Comparison of ENCODE assay signal across 8 mouse cellular contexts in genomic region chr14:31018860-31019291, GRCm38 (mm10). TPM values are rescaled to one million over a fixed set of nuclear protein-coding genes. Genes with fewer than 3 reads are reported as not detected.
DNase-seq lines count a peak whose midpoint lies in the region; ATAC-seq lines count a peak whose summit lies in the region.

TSS of gene Pbrm1 (plus strand) at chr14:31019138.
TSS of gene Gnl3 (minus strand) at chr14:31019152.

- H3K27me3 ChIP-seq in hindbrain, embryonic 15.5 days: no peaks in the 10 kb centered on the region

- H3K36me3 ChIP-seq in hindbrain, embryonic 15.5 days: peaks cover 43% of the 10 kb centered on the region

- WGBS in hindbrain, embryonic 15.5 days: under 1% methylated on average over 52 of the region's 53 CpGs

- H3K4me1 ChIP-seq in hindbrain, embryonic 15.5 days (replicated peaks): peaks cover 32% of the 10 kb centered on the region

- peak within 1 kb of the TSS; percentile 82 for H3K4me2 ChIP-seq in hindbrain, embryonic 15.5 days

- peak; percentile 96 for DNase-seq in R1 (ENCODE audit: low read depth, low spot score)
- peak; percentile 98 for DNase-seq in cerebellum, postnatal 25 days
- DNase-seq in frontal cortex, postnatal 36 days (ENCODE audit: low spot score in 2 of 2): peak; percentile 97
- DNase-seq in left cerebral cortex, adult 11 months (ENCODE audit: low spot score): peak; percentile 92
- peak; percentile 98 to 99 for DNase-seq in lung, postnatal 4 days
- peak; percentile 90 for DNase-seq in retina, postnatal 7 days (ENCODE audit: low read depth, low spot score)
- DNase-seq in urinary bladder, adult 2 months (ENCODE audit: low spot score): peak; percentile 97

- H3K9ac ChIP-seq in hindbrain, embryonic 15.5 days: peak within 1 kb of the TSS; percentile 93

- no peaks in the 10 kb centered on the region for H3K9me3 ChIP-seq in hindbrain, embryonic 15.5 days

- peak; percentile 97 for ATAC-seq in hindbrain, embryonic 15.5 days (ENCODE audit: low FRiP score, low read depth)

- peak within 1 kb of the TSS; percentile 70 for H3K4me3 ChIP-seq in hindbrain, embryonic 15.5 days

- H3K27ac ChIP-seq in hindbrain, embryonic 15.5 days (replicated peaks): peak within 1 kb of the TSS; percentile 99

RNA-seq across cellular contexts. Expression of gene Pbrm1, which starts in this region (rescaled TPM):
- 117 and 124 TPM in 2 replicates for polyA plus RNA-seq in hindbrain, embryonic 15.5 days (2015; fragmentation: Nextera tagmentation; extraction: Ambion mirVana)
- 21.5 and 26.9 TPM in 2 replicates for polyA plus RNA-seq in urinary bladder, adult 2 months (2012; rRNA removed)

RNA-seq across cellular contexts. Expression of gene Gnl3, which starts in this region (rescaled TPM):
- 49.0 and 51.8 TPM in 2 replicates for polyA plus RNA-seq in hindbrain, embryonic 15.5 days (2015; fragmentation: Nextera tagmentation; extraction: Ambion mirVana)
- 51.0 and 68.7 TPM in 2 replicates for polyA plus RNA-seq in urinary bladder, adult 2 months (2012; rRNA removed)

Comparison
In these comparisons a context has a peak if more than half of its experiments do, and no peak if none do; other contexts are left out.
1. Peak in every context shown above with its lines: DNase-seq, ATAC-seq, H3K4me3 ChIP-seq and H3K27ac ChIP-seq.